Mouse (Mus musculus): ENCODE measurements around the gene Cstf1.

Gene Cstf1

DNA sequence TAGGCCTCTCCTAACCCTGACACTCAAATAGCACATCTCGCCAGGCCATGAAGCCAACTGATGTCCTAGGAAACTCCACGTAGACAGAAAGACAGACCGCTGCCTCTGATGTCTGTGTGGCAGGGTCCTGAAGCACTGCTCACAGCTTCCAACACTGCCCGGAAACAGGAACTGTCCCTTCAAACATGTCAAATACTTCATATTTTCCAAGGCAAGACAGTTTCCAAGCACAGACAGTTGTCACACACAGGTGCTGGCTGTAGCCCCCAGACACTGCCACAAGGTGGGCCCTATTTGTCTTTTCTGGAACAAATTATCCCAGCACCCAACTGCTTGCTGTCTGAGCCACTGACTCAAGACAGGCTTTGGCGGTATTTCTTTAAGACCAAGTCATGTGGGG is 47.7 kb downstream of the Cstf1 start:
- no peak for DNase-seq

DNA sequence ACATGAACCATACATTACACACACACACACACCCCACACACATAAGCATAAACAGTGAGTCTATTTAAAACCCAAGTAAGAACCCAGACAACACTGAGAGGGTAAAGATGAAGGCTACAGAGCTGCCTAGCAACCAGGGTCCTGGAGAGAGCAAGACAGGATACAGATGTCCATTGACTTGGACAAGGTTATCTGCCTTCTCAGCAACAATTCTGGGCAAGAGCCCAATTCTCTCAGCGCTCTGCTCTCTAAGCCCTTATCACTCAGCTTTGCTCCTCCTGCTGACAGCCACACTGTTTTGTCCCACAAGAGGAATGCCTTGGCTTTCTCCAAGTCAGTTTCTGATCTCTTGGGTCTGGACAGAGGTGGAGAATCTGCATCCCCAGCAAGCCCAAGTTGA is 60.1 kb downstream of the Cstf1 start:
- peak; percentile 43 to 45 for DNase-seq
